Mouse (Mus musculus): ENCODE measurements around the gene B230217C12Rik. TPM values are rescaled to one million over a fixed set of nuclear protein-coding genes. Genes with fewer than 3 reads are reported as not detected.
"Not testable (repeated sequence)": the region's sequence is repeated elsewhere in the genome, so short reads cannot be mapped to it uniquely, and the experiment has no call there.

The B230217C12Rik gene
- polyA plus RNA-seq, 1 experiment from 2014 or later, result 38.8 TPM

DNA sequence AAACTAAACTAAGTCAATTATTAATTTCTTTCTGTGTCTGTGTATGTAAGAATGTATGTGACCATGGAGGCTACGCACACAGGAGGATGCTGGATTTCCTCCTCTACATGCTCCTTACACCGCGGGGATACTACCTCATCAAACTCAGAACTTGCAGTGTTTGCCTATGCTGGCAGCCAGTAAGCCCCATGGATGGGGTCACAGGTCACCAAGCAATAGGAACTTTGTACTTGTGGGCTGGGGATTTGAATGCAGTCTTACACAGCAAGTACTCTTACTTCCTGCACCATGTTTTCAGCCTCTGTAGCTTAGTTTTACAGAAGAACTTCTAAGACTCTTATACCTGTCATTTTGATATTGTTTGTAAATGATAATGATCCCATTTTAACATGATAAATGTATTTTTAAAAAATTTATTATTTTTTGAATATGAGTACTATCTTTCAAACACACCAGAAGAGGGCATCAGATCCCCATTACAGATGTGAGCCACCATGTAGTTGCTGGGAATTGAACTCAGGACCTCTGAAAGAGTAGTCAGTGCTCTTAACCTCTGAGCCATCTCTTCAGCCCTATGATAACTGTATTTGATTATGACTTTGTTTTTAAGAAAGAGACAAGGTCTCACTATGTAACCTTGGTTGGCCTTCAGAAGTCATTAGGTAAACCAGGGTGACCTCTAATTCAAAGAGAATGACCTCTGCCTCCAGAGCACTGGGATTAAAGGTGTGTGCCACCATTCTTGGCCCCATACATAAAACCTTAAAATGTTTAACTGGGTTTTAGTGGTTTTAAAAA, 25.7 kb downstream of the B230217C12Rik start:
- WGBS, result 90% methylated on average over 3 of the region's 3 CpGs
- Histone ChIP-seq H3K4me3 (replicated peaks; ENCODE audit: low read length) (no peak overlapping the region), H3K9ac (no peak overlapping the region), H3K9me3 (ENCODE audit: control insufficient read depth, low read length) (no peaks in the 10 kb centered on the region), H3K4me1 (replicated peaks; ENCODE audit: control insufficient read depth, insufficient read depth, low read length) (no peaks in the 10 kb centered on the region), H3K4me2 (replicated peaks) (no peak overlapping the region), H3K27me3 (ENCODE audit: control insufficient read depth, insufficient read depth, low read length) (no peaks in the 10 kb centered on the region), H3K36me3 (replicated peaks; ENCODE audit: control insufficient read depth, insufficient read depth) (no peaks in the 10 kb centered on the region), H3K27ac (no peak overlapping the region)
- no peak for ATAC-seq (ENCODE audit: low FRiP score)
- no peak for DNase-seq (ENCODE audit: low spot score)

DNA sequence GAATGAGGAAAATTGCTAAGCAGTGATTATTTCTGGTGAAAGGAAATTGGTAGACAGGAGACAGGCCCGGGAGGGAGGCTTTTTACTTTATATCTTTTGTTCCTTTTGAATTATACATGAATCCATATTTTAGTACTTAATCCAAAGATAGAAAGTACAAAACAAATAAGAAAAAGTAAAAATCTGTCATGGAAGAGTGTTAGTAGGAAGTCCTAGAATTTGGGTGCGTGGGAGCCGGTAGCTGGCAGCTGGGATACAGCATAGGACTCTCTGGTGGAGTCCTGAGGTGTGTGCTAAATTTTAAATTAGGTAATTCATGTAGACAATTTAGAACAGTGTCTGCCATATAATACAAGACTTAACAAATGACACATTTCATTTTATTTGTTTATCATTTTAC, 27.0 kb downstream of the B230217C12Rik start:
- no peak overlapping the region for H3K9ac ChIP-seq
- H3K4me3 ChIP-seq (replicated peaks; ENCODE audit: low read length), result no peak overlapping the region
- no peaks in the 10 kb centered on the region for H3K36me3 ChIP-seq (replicated peaks; ENCODE audit: control insufficient read depth, insufficient read depth)
- H3K9me3 ChIP-seq (ENCODE audit: control insufficient read depth, low read length), result no peaks in the 10 kb centered on the region
- H3K27me3 ChIP-seq (ENCODE audit: control insufficient read depth, insufficient read depth, low read length), result no peaks in the 10 kb centered on the region
- DNase-seq (ENCODE audit: low spot score), result no peak
- no peak overlapping the region for H3K4me2 ChIP-seq (replicated peaks)
- WGBS, result 88% methylated on average over 3 of the region's 3 CpGs
- ATAC-seq (ENCODE audit: low FRiP score), result no peak
- H3K27ac ChIP-seq, result no peak overlapping the region
- no peaks in the 10 kb centered on the region for H3K4me1 ChIP-seq (replicated peaks; ENCODE audit: control insufficient read depth, insufficient read depth, low read length)

DNA sequence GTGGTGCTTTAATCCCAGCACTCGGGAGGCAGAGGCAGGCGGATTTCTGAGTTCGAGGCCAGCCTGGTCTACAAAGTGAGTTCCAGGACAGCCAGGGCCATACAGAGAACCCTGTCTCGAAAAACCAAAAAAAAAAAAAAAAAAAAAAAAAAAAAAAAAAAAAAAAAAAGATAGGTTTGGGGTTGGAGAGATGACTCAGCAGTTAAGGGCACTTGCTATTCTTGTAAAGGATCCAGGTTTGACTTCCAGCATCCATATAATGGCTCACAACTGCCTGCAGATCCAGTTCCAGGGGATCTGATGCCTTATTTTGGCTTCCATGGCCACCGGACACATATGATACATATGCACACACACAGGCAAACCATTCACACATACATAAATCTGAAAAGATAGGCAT, 31.8 kb downstream of the B230217C12Rik start:
- H3K9me3 ChIP-seq (ENCODE audit: control insufficient read depth, low read length); H3K36me3 ChIP-seq (replicated peaks; ENCODE audit: control insufficient read depth, insufficient read depth); H3K27me3 ChIP-seq (ENCODE audit: control insufficient read depth, insufficient read depth, low read length); DNase-seq (ENCODE audit: low spot score); H3K4me3 ChIP-seq (replicated peaks; ENCODE audit: low read length); ATAC-seq (ENCODE audit: low FRiP score); H3K4me2 ChIP-seq (replicated peaks); H3K4me1 ChIP-seq (replicated peaks; ENCODE audit: control insufficient read depth, insufficient read depth, low read length); H3K9ac ChIP-seq; H3K27ac ChIP-seq: not testable (repeated sequence)
- 82% methylated on average over 5 of the region's 5 CpGs for WGBS

DNA sequence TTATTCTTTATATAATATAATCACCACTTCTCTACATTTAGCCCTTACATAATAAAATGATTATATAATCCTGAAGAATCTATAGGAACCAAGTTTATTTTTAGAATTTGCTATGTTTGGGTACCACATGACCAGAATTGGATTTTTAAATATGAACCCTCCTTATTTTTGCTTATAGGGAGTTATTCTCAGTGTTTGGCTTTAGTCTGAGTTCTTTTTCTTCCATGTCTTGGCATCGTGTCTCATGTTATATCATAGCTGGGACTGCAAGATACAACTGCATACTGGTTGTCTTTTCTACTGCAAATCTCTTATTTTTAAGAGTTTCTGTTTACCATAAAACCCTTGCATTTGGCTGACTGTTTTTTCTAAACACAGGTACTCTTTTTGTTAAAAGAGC, 33.8 kb downstream of the B230217C12Rik start:
- no peak overlapping the region for H3K4me2 ChIP-seq (replicated peaks)
- H3K27ac ChIP-seq, result no peak overlapping the region
- no peaks in the 10 kb centered on the region for H3K4me1 ChIP-seq (replicated peaks; ENCODE audit: control insufficient read depth, insufficient read depth, low read length)
- H3K9ac ChIP-seq, result no peak overlapping the region
- H3K4me3 ChIP-seq (replicated peaks; ENCODE audit: low read length), result no peak overlapping the region
- H3K27me3 ChIP-seq (ENCODE audit: control insufficient read depth, insufficient read depth, low read length), result no peaks in the 10 kb centered on the region
- no peaks in the 10 kb centered on the region for H3K36me3 ChIP-seq (replicated peaks; ENCODE audit: control insufficient read depth, insufficient read depth)
- DNase-seq (ENCODE audit: low spot score) (no peak), ATAC-seq (ENCODE audit: low FRiP score) (no peak)
- no peaks in the 10 kb centered on the region for H3K9me3 ChIP-seq (ENCODE audit: control insufficient read depth, low read length)
- WGBS, result 95% methylated on average over 1 of the region's 1 CpGs

DNA sequence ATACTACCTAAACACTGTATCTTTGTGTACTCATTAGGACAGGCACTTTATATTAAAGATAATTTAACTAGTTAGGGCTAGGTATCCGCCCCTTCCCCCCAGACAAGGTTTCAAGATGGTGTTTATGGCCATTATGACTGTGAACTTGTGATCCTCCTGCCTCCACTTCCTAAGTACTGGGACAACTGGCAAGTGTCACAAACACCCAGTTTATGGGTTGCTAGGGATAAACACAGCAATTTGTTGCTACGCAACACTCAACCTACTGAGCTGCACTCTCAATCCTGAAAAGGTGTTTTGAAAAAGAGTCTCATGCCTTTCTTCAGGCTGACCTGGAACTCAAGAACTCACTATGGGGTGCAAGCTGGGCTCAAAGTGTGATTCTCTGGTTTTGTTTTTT, 36.8 kb downstream of the B230217C12Rik start:
- Histone ChIP-seq H3K36me3 (replicated peaks; ENCODE audit: control insufficient read depth, insufficient read depth) (no peaks in the 10 kb centered on the region), H3K27ac (no peak overlapping the region), H3K9me3 (ENCODE audit: control insufficient read depth, low read length) (no peaks in the 10 kb centered on the region), H3K27me3 (ENCODE audit: control insufficient read depth, insufficient read depth, low read length) (no peaks in the 10 kb centered on the region), H3K9ac (no peak overlapping the region), H3K4me1 (replicated peaks; ENCODE audit: control insufficient read depth, insufficient read depth, low read length) (no peaks in the 10 kb centered on the region), H3K4me3 (replicated peaks; ENCODE audit: low read length) (no peak overlapping the region), H3K4me2 (replicated peaks) (no peak overlapping the region)
- 92% methylated on average over 2 of the region's 2 CpGs for WGBS
- no peak for ATAC-seq (ENCODE audit: low FRiP score)
- DNase-seq (ENCODE audit: low spot score), result no peak

DNA sequence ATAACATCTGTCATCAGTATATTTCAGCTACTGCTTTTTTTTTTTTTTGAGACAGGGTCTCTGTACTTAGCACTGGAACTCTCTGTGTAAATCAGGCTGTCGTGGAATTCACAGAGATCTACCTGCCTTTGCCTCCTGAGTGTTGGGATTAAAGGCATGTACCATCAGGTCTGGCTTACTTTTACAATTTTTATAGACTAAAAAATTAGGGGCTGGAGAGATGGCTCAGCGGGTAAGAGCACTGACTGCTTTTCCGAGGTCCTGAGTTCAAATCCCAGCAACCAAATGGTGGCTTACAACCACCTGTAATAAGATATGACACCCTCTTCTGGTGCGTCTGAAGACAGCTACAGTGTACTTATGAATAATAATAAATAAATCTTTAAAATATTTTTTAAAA, 39.8 kb downstream of the B230217C12Rik start:
- Histone ChIP-seq H3K9ac (no peak overlapping the region), H3K4me3 (replicated peaks; ENCODE audit: low read length) (no peak overlapping the region), H3K4me2 (replicated peaks) (no peak overlapping the region), H3K27ac (no peak overlapping the region), H3K4me1 (replicated peaks; ENCODE audit: control insufficient read depth, insufficient read depth, low read length) (no peaks in the 10 kb centered on the region), H3K36me3 (replicated peaks; ENCODE audit: control insufficient read depth, insufficient read depth) (no peaks in the 10 kb centered on the region), H3K9me3 (ENCODE audit: control insufficient read depth, low read length) (no peaks in the 10 kb centered on the region), H3K27me3 (ENCODE audit: control insufficient read depth, insufficient read depth, low read length) (no peaks in the 10 kb centered on the region)
- no peak for ATAC-seq (ENCODE audit: low FRiP score)
- WGBS, result 94% methylated on average over 4 of the region's 4 CpGs
- DNase-seq (ENCODE audit: low spot score), result no peak

DNA sequence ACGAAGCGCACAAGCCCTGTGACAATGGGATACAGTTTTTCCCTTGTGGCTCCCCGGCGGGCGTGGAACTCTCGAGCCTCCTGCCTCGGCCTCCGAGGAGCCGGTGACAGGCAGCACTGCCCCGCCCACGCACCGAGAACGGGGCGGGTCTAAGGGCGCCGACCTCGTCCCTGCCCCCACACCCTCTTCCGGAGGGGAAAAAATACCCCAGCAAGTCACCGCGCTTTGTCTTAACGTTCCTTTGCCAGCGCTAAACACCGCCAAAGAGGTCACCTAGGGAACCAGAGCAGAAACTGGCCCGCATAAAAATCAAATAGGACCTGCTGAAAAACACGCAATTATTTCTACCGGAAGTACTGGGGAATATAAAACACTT, 43.0 kb downstream of the B230217C12Rik start:
- Histone ChIP-seq H3K27me3 (ENCODE audit: control insufficient read depth, insufficient read depth, low read length) (no peaks in the 10 kb centered on the region), H3K27ac (peak overlapping the region; percentile 76; the same call in 1 of the 2 replicates), H3K9me3 (ENCODE audit: control insufficient read depth, low read length) (no peaks in the 10 kb centered on the region), H3K4me1 (replicated peaks; ENCODE audit: control insufficient read depth, insufficient read depth, low read length) (no peaks in the 10 kb centered on the region), H3K9ac (peak overlapping the region; percentile 53), H3K36me3 (replicated peaks; ENCODE audit: control insufficient read depth, insufficient read depth) (no peaks in the 10 kb centered on the region), H3K4me2 (replicated peaks) (peak overlapping the region; percentile 57), H3K4me3 (replicated peaks; ENCODE audit: low read length) (peak overlapping the region; percentile 49)
- peak; percentile 57 for DNase-seq (ENCODE audit: low spot score)
- peak; percentile 70 for ATAC-seq (ENCODE audit: low FRiP score)
- 4% methylated on average over 26 of the region's 26 CpGs for WGBS

DNA sequence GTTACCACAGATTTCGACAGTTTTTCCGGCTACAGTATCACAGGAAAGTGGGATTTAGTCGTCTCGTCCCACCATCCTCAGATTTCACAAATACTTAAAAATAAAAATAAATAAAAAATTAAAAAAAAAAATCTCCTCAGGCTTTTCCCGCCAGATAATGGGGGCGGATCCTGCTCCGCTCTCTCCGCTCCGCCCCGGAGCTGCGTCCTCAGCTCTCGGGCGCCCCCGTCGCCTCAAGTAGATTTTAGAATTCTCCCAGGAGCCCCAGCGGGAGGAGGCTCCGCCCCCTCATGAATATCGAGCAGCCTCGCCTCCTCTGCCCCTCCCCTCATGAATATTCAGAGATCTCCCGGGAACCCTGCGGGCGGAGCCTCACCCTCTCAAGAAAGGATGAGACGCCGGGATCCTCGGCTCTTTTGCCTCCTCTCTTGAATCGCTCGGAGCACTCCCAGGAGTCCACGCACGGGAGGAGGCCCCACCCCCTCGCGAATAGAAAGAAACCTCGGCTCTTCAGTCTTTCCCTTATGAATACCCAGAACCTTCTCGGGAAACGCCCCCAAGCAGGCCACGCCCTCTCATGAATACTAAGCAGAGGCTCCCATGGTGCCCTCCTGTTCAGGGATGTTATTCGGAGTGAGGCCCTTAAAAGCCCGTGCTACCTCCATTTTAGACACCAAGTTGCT, 43.5 kb downstream of the B230217C12Rik start, which contains the start of gene Fbxo47:
TSS of gene Fbxo47 (minus strand) at position 237 of the 683 bp plus-strand sequence.
- Histone ChIP-seq H3K4me2 (replicated peaks) (peak within 1 kb of the TSS; percentile 57), H3K4me3 (replicated peaks; ENCODE audit: low read length) (peak within 1 kb of the TSS; percentile 49), H3K9me3 (ENCODE audit: control insufficient read depth, low read length) (no peaks in the 10 kb centered on the region), H3K27ac (peak within 1 kb of the TSS; percentile 76), H3K36me3 (replicated peaks; ENCODE audit: control insufficient read depth, insufficient read depth) (no peaks in the 10 kb centered on the region), H3K27me3 (ENCODE audit: control insufficient read depth, insufficient read depth, low read length) (no peaks in the 10 kb centered on the region), H3K9ac (peak within 1 kb of the TSS; percentile 53), H3K4me1 (replicated peaks; ENCODE audit: control insufficient read depth, insufficient read depth, low read length) (no peaks in the 10 kb centered on the region)
- peak; percentile 98 for DNase-seq (ENCODE audit: low spot score)
- WGBS, result 0% methylated on average over 37 of the region's 37 CpGs
- peak; percentile 97 for ATAC-seq (ENCODE audit: low FRiP score)

DNA sequence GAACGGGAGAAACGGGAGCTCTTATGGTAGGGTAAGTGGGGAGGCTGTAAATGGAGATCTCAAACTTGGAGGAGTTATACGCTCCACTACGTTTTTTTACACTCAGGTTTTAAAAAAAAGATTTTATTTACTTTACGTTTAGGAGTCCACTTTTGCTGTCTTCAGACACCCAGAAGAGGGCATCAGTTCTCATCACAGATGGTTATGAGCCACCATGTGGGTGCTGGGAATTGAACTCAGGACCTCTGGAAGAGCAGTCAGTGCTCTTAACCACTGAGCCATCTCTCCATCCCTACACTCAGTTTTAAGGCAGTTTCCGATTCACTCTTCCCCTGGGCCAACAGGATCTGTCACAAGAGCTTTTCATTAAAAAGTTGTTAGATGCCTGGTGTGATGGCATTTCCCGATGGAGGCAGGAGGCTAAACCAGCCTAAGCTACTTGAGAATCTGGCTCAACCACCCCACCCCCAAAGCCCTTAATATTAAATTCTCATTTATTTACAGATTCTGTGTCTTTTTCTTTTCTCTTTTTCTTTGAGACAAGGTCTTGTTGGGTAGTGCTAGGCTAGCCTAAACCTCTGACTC, 44.1 kb downstream of the B230217C12Rik start:
- 27% methylated on average over 7 of the region's 7 CpGs for WGBS
- Histone ChIP-seq H3K36me3 (replicated peaks; ENCODE audit: control insufficient read depth, insufficient read depth) (no peaks in the 10 kb centered on the region), H3K27me3 (ENCODE audit: control insufficient read depth, insufficient read depth, low read length) (no peaks in the 10 kb centered on the region), H3K9me3 (ENCODE audit: control insufficient read depth, low read length) (no peaks in the 10 kb centered on the region), H3K4me3 (replicated peaks; ENCODE audit: low read length) (peak overlapping the region; percentile 49), H3K4me2 (replicated peaks) (peak overlapping the region; percentile 57), H3K27ac (peak overlapping the region; percentile 76), H3K4me1 (replicated peaks; ENCODE audit: control insufficient read depth, insufficient read depth, low read length) (no peaks in the 10 kb centered on the region), H3K9ac (peak overlapping the region; percentile 29; the same call in 1 of the 2 replicates)
- no peak for ATAC-seq (ENCODE audit: low FRiP score)
- DNase-seq (ENCODE audit: low spot score), result no peak
